Mouse (Mus musculus) ES-Bruce4 (cell line): ENCODE data around the gene Cpsf7.

Experiments
- CTCF ChIP-seq: IDR thresholded peaks from one replicate; pipeline ENCODE4 v1.8.1; 2011; ENCODE audit warnings: low read depth, low read length
- POLR2A ChIP-seq: IDR thresholded peaks from one replicate; pipeline ENCODE4 v1.8.1; 2011; ENCODE audit warnings: low read length; ENCODE audit not compliant: insufficient read depth

- no peak for TF ChIP-seq CTCF
- TF ChIP-seq POLR2A, result no peak
Observed at GRCm38 (mm10) chr19:10581984-10582383, 56.9 kb downstream of the Cpsf7 start.
